Mouse (Mus musculus) liver, embryonic 14 days (tissue): ENCODE measurements around the gene Gapt. TPM values are rescaled to one million over a fixed set of nuclear protein-coding genes. Genes with fewer than 3 reads are reported as not detected.

Experiments
- polyA plus RNA-seq: library from polyadenylated mRNA; depleted of rRNA; stranded (reverse); fragments of >200 nt; gene quantifications from 2 replicates; pipeline ENCODE4 v1.2.3, GENCODE M21; 2012; rRNA removed

Gene Gapt
- 1.4 and 1.8 TPM in 2 replicates for polyA plus RNA-seq

GRCm38 (mm10) chr13:110356941-110357340 lies at the start of gene Gapt:
TSS of gene Gapt (minus strand) at chr13:110357199.

GRCm38 (mm10) chr13:110394291-110395178 lies 37.5 kb upstream of the Gapt start, which contains the start of gene Plk2:
TSS of gene Plk2 (plus strand) at chr13:110395046.

Other genes starting within 250 kb of the Gapt start
- gene Rab3c, start 76.2 kb downstream of the Gapt start, polyA plus RNA-seq = 0.01 TPM in 1 of 2 replicates, not detected in the other
- 3.2 and 3.5 TPM in 2 replicates for gene Plk2, start 37.8 kb upstream of the Gapt start, polyA plus RNA-seq